Mouse (Mus musculus) spleen, adult 2 months (tissue): ENCODE measurements at regions not wholly inside any gene's neighbourhood (a gene's known extent, or its start where the extent isn't known, plus 50 kb on each side); places are given as distances from the start of the nearest gene placed in this dataset.

Source experiments
- CTCF ChIP-seq: fragments of 200-500 bp; IDR thresholded peaks from 2 replicates; pipeline ENCODE4 v1.5.1; 2011; ENCODE audit warnings: mild to moderate bottlenecking, inconsistent platforms; ENCODE audit not compliant: insufficient read depth, insufficient read length, insufficient replicate concordance; ENCODE audit errors: extremely low read depth
- POLR2A ChIP-seq: fragments of 200-500 bp; IDR thresholded peaks from 2 replicates; pipeline ENCODE4 v1.6.1; 2011; ENCODE audit warnings: low read depth, low read length, inconsistent platforms

GRCm38 (mm10) chr3:9358111-9358510 lies 251.8 kb downstream of the Zfp704 start:
- no peak for TF ChIP-seq POLR2A
- no peak for TF ChIP-seq CTCF
